Mouse (Mus musculus) embryonic facial prominence, embryonic 13.5 days (tissue): ENCODE results near the gene Odf3l2. TPM values are rescaled to one million over a fixed set of nuclear protein-coding genes. Genes with fewer than 3 reads are reported as not detected.

Experiments
- ATAC-seq: fragments of 200-750 bp; cut with Nextera tagmentation; 2 replicates; pipeline ENCODE4 v1.8.0; 2017; ENCODE audit warnings: low read depth; ENCODE audit not compliant: insufficient number of reproducible peaks, insufficient read depth, low FRiP score, low TSS enrichment
- H3K27ac ChIP-seq: fragments of 300-500 bp; sonication (generic); 2 replicates; pipeline ENCODE4 v1.5.1; 2015; ENCODE audit warnings: moderate library complexity, mild to moderate bottlenecking, inconsistent platforms
- H3K27me3 ChIP-seq: fragments of 300-500 bp; sonication (generic); 2 replicates; pipeline ENCODE4 v1.6.1; 2015; ENCODE audit warnings: mild to moderate bottlenecking, inconsistent platforms
- H3K36me3 ChIP-seq: fragments of 300-500 bp; sonication (generic); 2 replicates; pipeline ENCODE4 v1.6.1; 2015; ENCODE audit warnings: mild to moderate bottlenecking, inconsistent platforms
- H3K4me1 ChIP-seq: fragments of 300-500 bp; sonication (generic); 2 replicates; pipeline ENCODE4 v1.6.1; 2015; ENCODE audit warnings: inconsistent platforms
- H3K4me2 ChIP-seq: fragments of 300-500 bp; sonication (generic); 2 replicates; pipeline ENCODE4 v1.6.1; 2015; ENCODE audit warnings: moderate library complexity, mild to moderate bottlenecking, inconsistent platforms
- H3K4me3 ChIP-seq: fragments of 300-500 bp; sonication (generic); 2 replicates; pipeline ENCODE4 v1.5.1; 2015; ENCODE audit warnings: mild to moderate bottlenecking, inconsistent platforms
- H3K9ac ChIP-seq: fragments of 300-500 bp; sonication (generic); 2 replicates; pipeline ENCODE4 v1.6.1; 2015; ENCODE audit warnings: mild to moderate bottlenecking, inconsistent platforms
- H3K9me3 ChIP-seq: fragments of 300-500 bp; sonication (generic); 2 replicates; pipeline ENCODE4 v1.6.1; 2016; ENCODE audit warnings: inconsistent platforms
- WGBS: fragments of 180-500 bp; shearing (Covaris S2); methylation state at CpG from one replicate; pipeline ENCODE4 v1.1.7; 2015; ENCODE audit warnings: mixed read lengths; 5-methylcytosine and 5-hydroxymethylcytosine counted together
- polyA plus RNA-seq: library from polyadenylated mRNA; unstranded; fragments of >200 nt; fragmentation: Nextera tagmentation; extraction: Ambion mirVana; gene quantifications from 2 replicates; pipeline ENCODE4 v1.2.1, GENCODE M21; 2015

Odf3l2 gene
- polyA plus RNA-seq, 1 experiment from 2014 or later: not detected

DNA sequence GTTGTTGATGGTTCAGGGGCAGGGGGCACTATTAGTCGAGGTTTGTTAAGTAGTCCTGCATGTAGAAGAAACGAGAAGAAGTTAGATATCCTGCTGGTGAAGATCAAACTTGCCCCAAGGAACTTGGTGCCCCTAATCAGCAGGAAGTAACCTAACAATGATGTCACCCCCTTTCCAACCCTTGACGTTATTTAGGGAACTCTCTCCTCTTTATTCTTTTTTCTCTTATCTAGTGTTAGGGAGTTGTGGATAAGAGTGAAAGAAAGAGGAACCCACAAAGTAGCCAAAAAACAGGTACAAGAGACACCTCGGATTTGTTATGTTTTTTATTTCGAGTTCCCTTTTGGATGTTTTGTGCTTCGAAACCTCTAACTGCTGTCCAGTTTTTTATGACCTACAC lies 51.4 kb downstream of the Odf3l2 start:
- H3K27me3 ChIP-seq: peaks cover 20% of the 10 kb centered on the region
- ATAC-seq: no peak
- no peak overlapping the region for H3K4me3 ChIP-seq
- H3K27ac ChIP-seq: no peak overlapping the region
- H3K4me1 ChIP-seq: no peaks in the 10 kb centered on the region
- no peaks in the 10 kb centered on the region for H3K9me3 ChIP-seq
- H3K36me3 ChIP-seq: no peaks in the 10 kb centered on the region
- 54% methylated on average over 6 of the region's 6 CpGs for WGBS
- H3K4me2 ChIP-seq: no peak overlapping the region
- no peak overlapping the region for H3K9ac ChIP-seq

DNA sequence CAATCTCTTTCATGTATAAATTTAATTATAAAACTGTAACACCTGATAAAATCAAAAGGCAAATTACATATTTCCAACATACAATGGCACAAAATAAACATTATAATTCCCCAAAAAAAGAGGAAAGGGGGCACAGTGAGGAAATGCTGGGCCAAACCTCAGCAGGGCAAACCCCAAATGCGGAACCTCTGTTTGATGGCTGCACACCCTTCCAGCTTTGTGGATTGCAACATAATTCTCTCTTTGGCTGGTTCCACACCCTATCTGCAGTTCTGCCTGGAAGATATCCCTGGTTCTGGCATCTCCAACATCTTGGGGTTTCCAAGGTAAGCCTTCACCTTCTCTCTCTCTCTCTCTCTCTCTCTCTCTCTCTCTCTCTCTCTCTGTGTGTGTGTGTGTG lies 54.8 kb downstream of the Odf3l2 start:
- WGBS: 93% methylated on average over 1 of the region's 1 CpGs
- H3K9ac ChIP-seq: no peak overlapping the region
- peaks cover 14% of the 10 kb centered on the region for H3K27me3 ChIP-seq
- H3K4me3 ChIP-seq: no peak overlapping the region
- no peak overlapping the region for H3K27ac ChIP-seq
- no peaks in the 10 kb centered on the region for H3K4me1 ChIP-seq
- no peaks in the 10 kb centered on the region for H3K9me3 ChIP-seq
- no peak for ATAC-seq
- H3K4me2 ChIP-seq: no peak overlapping the region
- no peaks in the 10 kb centered on the region for H3K36me3 ChIP-seq

Other genes with a start within 250 kb of the Odf3l2 start
- gene Vmn2r83, start 177.0 kb downstream of the Odf3l2 start, polyA plus RNA-seq: not detected in 2 replicates
- 19.8 and 23.4 TPM in 2 replicates for gene Plpp2, start 111.9 kb downstream of the Odf3l2 start, polyA plus RNA-seq
- gene Mier2, start 90.5 kb downstream of the Odf3l2 start, polyA plus RNA-seq: 71.0 and 73.6 TPM in 2 replicates
- not detected in 2 replicates for gene Theg, start 58.4 kb downstream of the Odf3l2 start, polyA plus RNA-seq
- not detected in 2 replicates for gene C2cd4c, start 31.7 kb downstream of the Odf3l2 start, polyA plus RNA-seq
- gene Shc2, start 7.8 kb downstream of the Odf3l2 start, polyA plus RNA-seq: 11.7 and 13.7 TPM in 2 replicates
- 11.3 and 11.8 TPM in 2 replicates for gene Madcam1, start 18.8 kb upstream of the Odf3l2 start, polyA plus RNA-seq
- 58.1 and 62.1 TPM in 2 replicates for gene Tpgs1, start 23.6 kb upstream of the Odf3l2 start, polyA plus RNA-seq
- gene Cdc34, start 36.5 kb upstream of the Odf3l2 start, polyA plus RNA-seq: 102 and 106 TPM in 2 replicates
- 0.81 and 0.84 TPM in 2 replicates for gene Gzmm, start 43.3 kb upstream of the Odf3l2 start, polyA plus RNA-seq
- 703 and 715 TPM in 2 replicates for gene Bsg, start 58.8 kb upstream of the Odf3l2 start, polyA plus RNA-seq
- gene Hcn2, start 70.9 kb upstream of the Odf3l2 start, polyA plus RNA-seq: 0.10 and 0.12 TPM in 2 replicates
- gene Polrmt, start 100.8 kb upstream of the Odf3l2 start, polyA plus RNA-seq: 42.8 and 50.9 TPM in 2 replicates
- 0.54 and 0.80 TPM in 2 replicates for gene Fgf22, start 109.3 kb upstream of the Odf3l2 start, polyA plus RNA-seq
- 79.2 and 96.5 TPM in 2 replicates for gene Rnf126, start 121.2 kb upstream of the Odf3l2 start, polyA plus RNA-seq
- gene Fstl3, start 131.5 kb upstream of the Odf3l2 start, polyA plus RNA-seq: 7.5 and 8.3 TPM in 2 replicates
- not detected in 2 replicates for gene Prss57, start 145.2 kb upstream of the Odf3l2 start, polyA plus RNA-seq
- 105 and 112 TPM in 2 replicates for gene Palm, start 147.8 kb upstream of the Odf3l2 start, polyA plus RNA-seq
- 2.5 and 5.2 TPM in 2 replicates for gene Misp, start 175.3 kb upstream of the Odf3l2 start, polyA plus RNA-seq
- 386 and 390 TPM in 2 replicates for gene Ptbp1, start 208.7 kb upstream of the Odf3l2 start, polyA plus RNA-seq
- gene Prtn3, start 228.7 kb upstream of the Odf3l2 start, polyA plus RNA-seq: 7.3 and 8.5 TPM in 2 replicates
- gene Plppr3, start 228.9 kb upstream of the Odf3l2 start, polyA plus RNA-seq: 126 and 138 TPM in 2 replicates
- 1.9 TPM in 1 of 2 replicates, not detected in the other for gene Elane, start 240.5 kb upstream of the Odf3l2 start, polyA plus RNA-seq
- gene Cfd, start 245.1 kb upstream of the Odf3l2 start, polyA plus RNA-seq: not detected in 2 replicates